Mouse (Mus musculus) CH12.LX (cell line): ENCODE measurements around the gene Cyp2c23. TPM values are rescaled to one million over a fixed set of nuclear protein-coding genes. Genes with fewer than 3 reads are reported as not detected.

Experiments used
- DNase-seq: peaks from one replicate; pipeline ENCODE4 v3.0.0-alpha.2; 2013; ENCODE audit errors: extremely low read depth
- H3K27ac ChIP-seq: 2 replicates; pipeline ENCODE4 v1.5.1; 2012; ENCODE audit warnings: low read depth, mild to moderate bottlenecking, control low read depth, moderate library complexity; ENCODE audit not compliant: insufficient read depth
- H3K27me3 ChIP-seq: replicated peaks from 2 replicates; pipeline ENCODE3; 2012; ENCODE audit warnings: inconsistent platforms
- H3K36me3 ChIP-seq, 2 experiments: replicated peaks in 1 of 2; 2 replicates each; pipeline versions ENCODE3 to v1.6.1; 2012; ENCODE audit warnings: inconsistent platforms in 1 of 2, low read length in 1 of 2, mild to moderate bottlenecking in 1 of 2, mixed read lengths in 1 of 2, moderate library complexity in 1 of 2; ENCODE audit not compliant: control insufficient read depth in 1 of 2, insufficient read depth in 1 of 2
- H3K4me1 ChIP-seq, 2 experiments: 2 replicates each; pipeline ENCODE4 v1.6.1; 2012; ENCODE audit warnings: inconsistent platforms in 1 of 2, moderate library complexity in 1 of 2; ENCODE audit not compliant: insufficient read depth in 2 of 2, control insufficient read depth in 1 of 2
- H3K4me2 ChIP-seq: 2 replicates; pipeline ENCODE4 v1.6.1; 2012; ENCODE audit warnings: low read depth, mild to moderate bottlenecking, control low read depth; ENCODE audit not compliant: poor library complexity, insufficient read depth, severe bottlenecking
- H3K4me3 ChIP-seq, 3 experiments: fragments of 150-350 bp in 1 of 3; sonication (generic) in 1 of 3; replicated peaks in 1 of 3; 2 replicates each; pipeline versions ENCODE3 to v1.5.1; 2011 to 2012; ENCODE audit warnings: low read depth in 2 of 3, low read length in 2 of 3, mild to moderate bottlenecking in 2 of 3, moderate library complexity in 2 of 3, control low read depth in 1 of 3, improper control_type of control experiment in 1 of 3, inconsistent platforms in 1 of 3, mixed read lengths in 1 of 3; ENCODE audit not compliant: poor library complexity in 1 of 3
- H3K79me2 ChIP-seq: replicated peaks from 2 replicates; pipeline ENCODE4 v1.6.1; 2012; ENCODE audit warnings: mild to moderate bottlenecking, moderate library complexity; ENCODE audit not compliant: control insufficient read depth, poor library complexity, insufficient read depth, severe bottlenecking; ENCODE audit errors: extremely low read depth
- H3K9ac ChIP-seq: 2 replicates; pipeline ENCODE4 v1.6.1; 2012; ENCODE audit warnings: low read depth, mild to moderate bottlenecking, control low read depth, moderate library complexity; ENCODE audit not compliant: insufficient read depth
- H3K9me3 ChIP-seq: replicated peaks from 2 replicates; pipeline ENCODE3; 2012; ENCODE audit warnings: low read length, inconsistent platforms, mixed read lengths
- BHLHE40 ChIP-seq: IDR thresholded peaks from 2 replicates; pipeline ENCODE4 v1.6.1; 2011; ENCODE audit warnings: mild to moderate bottlenecking, low read depth, low read length, improper control_type of control experiment
- CTCF ChIP-seq, 2 experiments: IDR thresholded peaks in 1 of 2; conservative IDR thresholded peaks in 1 of 2; 2 replicates each; pipeline ENCODE4 v1.5.1; 2011 to 2012; ENCODE audit warnings: low read depth in 2 of 2, low read length in 2 of 2, improper control_type of control experiment in 1 of 2, inconsistent platforms in 1 of 2, mild to moderate bottlenecking in 1 of 2, moderate library complexity in 1 of 2
- E2F4 ChIP-seq: IDR thresholded peaks from 2 replicates; pipeline ENCODE4 v1.6.1; 2011; ENCODE audit warnings: low read depth, low read length, improper control_type of control experiment; ENCODE audit not compliant: insufficient replicate concordance
- ELF1 ChIP-seq: IDR thresholded peaks from 2 replicates; pipeline ENCODE4 v1.6.1; 2014; ENCODE audit warnings: low read depth, mild to moderate bottlenecking, inconsistent platforms, low read length, improper control_type of control experiment
- ETS1 ChIP-seq: conservative IDR thresholded peaks from 2 replicates; pipeline ENCODE4 v1.6.1; 2012; ENCODE audit warnings: low read depth, mild to moderate bottlenecking, inconsistent platforms, low read length, improper control_type of control experiment, moderate library complexity
- GABPA ChIP-seq: IDR thresholded peaks from 2 replicates; pipeline ENCODE4 v1.6.1; 2012; ENCODE audit warnings: low read depth, low read length, improper control_type of control experiment, inconsistent platforms; ENCODE audit not compliant: insufficient replicate concordance
- HCFC1 ChIP-seq: IDR thresholded peaks from 2 replicates; pipeline ENCODE4 v1.6.1; 2012; ENCODE audit warnings: low read depth, mild to moderate bottlenecking, inconsistent platforms, low read length, improper control_type of control experiment
- JUN ChIP-seq: IDR thresholded peaks from 2 replicates; pipeline ENCODE4 v1.6.1; 2011; ENCODE audit warnings: low read depth, mild to moderate bottlenecking, low read length, improper control_type of control experiment, moderate library complexity; ENCODE audit not compliant: insufficient read depth
- JUND ChIP-seq: conservative IDR thresholded peaks from 2 replicates; pipeline ENCODE4 v1.6.1; 2011; ENCODE audit warnings: low read depth, low read length, improper control_type of control experiment
- KAT2A ChIP-seq: IDR thresholded peaks from 2 replicates; pipeline ENCODE4 v1.6.1; 2012; ENCODE audit warnings: low read length, improper control_type of control experiment, inconsistent platforms; ENCODE audit not compliant: insufficient replicate concordance
- MAZ ChIP-seq: IDR thresholded peaks from 2 replicates; pipeline ENCODE4 v1.6.1; 2012; ENCODE audit warnings: low read depth, mild to moderate bottlenecking, inconsistent platforms, low read length, improper control_type of control experiment, moderate library complexity
- MEF2A ChIP-seq: IDR thresholded peaks from 2 replicates; pipeline ENCODE4 v1.6.1; 2014; ENCODE audit warnings: low read depth, mild to moderate bottlenecking, inconsistent platforms, low read length, improper control_type of control experiment, borderline replicate concordance
- PAX5 ChIP-seq: IDR thresholded peaks from 2 replicates; pipeline ENCODE4 v1.6.1; 2012; ENCODE audit warnings: low read length, inconsistent platforms, mixed read lengths
- POLR2AphosphoS2 ChIP-seq: IDR thresholded peaks from 2 replicates; pipeline ENCODE4 v1.6.1; 2011; ENCODE audit warnings: low read depth, low read length, improper control_type of control experiment
- RAD21 ChIP-seq: IDR thresholded peaks from 2 replicates; pipeline ENCODE4 v1.6.1; 2011; ENCODE audit warnings: low read depth, mild to moderate bottlenecking, low read length, improper control_type of control experiment, moderate library complexity
- SMC3 ChIP-seq: IDR thresholded peaks from 2 replicates; pipeline ENCODE4 v1.6.1; 2011; ENCODE audit warnings: low read depth, low read length, improper control_type of control experiment
- USF1 ChIP-seq: IDR thresholded peaks from 2 replicates; pipeline ENCODE4 v1.6.1; 2014; ENCODE audit warnings: low read depth, mild to moderate bottlenecking, inconsistent platforms, low read length, improper control_type of control experiment
- ZC3H11A ChIP-seq: IDR thresholded peaks from 2 replicates; pipeline ENCODE4 v1.6.1; 2012; ENCODE audit warnings: low read depth, mild to moderate bottlenecking, inconsistent platforms, low read length, improper control_type of control experiment
- dilution Hi-C: fragments of 300-500 bp; cut with MboI; formaldehyde crosslinking; loops from 2 replicates; pipeline ENCODE4 v1.14.3; 2020; ENCODE audit warnings: low sequenced_read_pairs; ENCODE audit not compliant: extremely low pct_unique_long_range_greater_than_20kb, extremely low pct_ligation_motif_present
- in situ Hi-C: fragments of 300-500 bp; cut with MboI; formaldehyde crosslinking; loops from 3 replicates; pipeline ENCODE4 v1.14.3; 2019; ENCODE audit warnings: low sequenced_read_pairs, low pct_ligation_motif_present, low pct_unique_long_range_greater_than_20kb, mixed read lengths
- polyA plus RNA-seq: library from polyadenylated mRNA; unstranded; fragments of >175 nt; gene quantifications from 2 replicates; pipeline ENCODE4 v1.2.1, GENCODE M21; 2012; ENCODE audit warnings: low read depth; ENCODE audit not compliant: insufficient read length
- total RNA-seq, 2 experiments: library from RNA; depleted of rRNA; stranded (reverse); fragments of 300-350 nt in 1 of 2; fragments of >200 nt in 1 of 2; gene quantifications; 2 replicates each; pipeline ENCODE4 v1.2.3; 2012 to 2014

Cyp2c23 gene
- total and polyA plus RNA-seq, 3 experiments = 0.11 to 0.13 TPM; not detected in 1

DNA sequence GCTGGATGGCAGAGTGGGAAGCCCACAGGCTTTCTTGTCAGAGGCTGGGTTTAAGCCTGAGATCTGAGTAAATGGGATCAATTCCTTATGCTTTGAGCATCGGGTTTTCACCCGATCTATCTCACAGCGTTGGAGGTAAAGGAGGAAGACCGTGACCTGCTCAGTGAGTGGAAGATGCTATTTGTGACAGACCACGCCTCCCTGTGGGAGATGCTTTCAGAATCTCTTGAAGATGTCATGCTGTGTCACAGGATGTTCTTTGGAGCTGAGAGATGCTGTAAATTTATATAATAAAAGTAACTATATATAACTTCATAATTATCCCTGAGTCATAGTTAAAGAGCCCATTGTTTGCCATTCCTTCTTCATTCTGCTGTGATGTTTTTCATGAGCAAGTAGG is 28.3 kb downstream of the Cyp2c23 start:
- Histone ChIP-seq H3K9me3 (no peaks in the 10 kb centered on the region), H3K27ac (no peak overlapping the region), H3K27me3 (no peaks in the 10 kb centered on the region), H3K4me1 (peaks cover 0 to 26% of the 10 kb centered on the region in 2 experiments; a peak in 2 of 4 replicates), H3K36me3 (no peaks in the 10 kb centered on the region), H3K9ac (no peak overlapping the region), H3K4me2 (no peak overlapping the region; the same call in 1 of the 2 replicates), H3K4me3 (no peak overlapping the region), H3K79me2 (no peaks in the 10 kb centered on the region)
- dilution Hi-C loops = no loop called here
- TF ChIP-seq HCFC1 = no peak
- TF ChIP-seq POLR2AphosphoS2 = no peak
- TF ChIP-seq PAX5 = no peak
- TF ChIP-seq MEF2A = no peak
- no peak for TF ChIP-seq JUND
- no peak for TF ChIP-seq BHLHE40
- TF ChIP-seq KAT2A = no peak
- TF ChIP-seq GABPA = no peak
- no peak for TF ChIP-seq ZC3H11A
- TF ChIP-seq MAZ = no peak
- no peak for TF ChIP-seq E2F4
- TF ChIP-seq CTCF (conservative IDR thresholded peaks at IDR 0.05 in 1 of 2, IDR thresholded peaks at IDR 0.05 in 1 of 2; ENCODE audit: low read depth in 2 of 2, low read length in 2 of 2) = no peak
- no peak for TF ChIP-seq ELF1
- TF ChIP-seq JUN = no peak
- in situ Hi-C loops = no loop called here
- no peak for DNase-seq

DNA sequence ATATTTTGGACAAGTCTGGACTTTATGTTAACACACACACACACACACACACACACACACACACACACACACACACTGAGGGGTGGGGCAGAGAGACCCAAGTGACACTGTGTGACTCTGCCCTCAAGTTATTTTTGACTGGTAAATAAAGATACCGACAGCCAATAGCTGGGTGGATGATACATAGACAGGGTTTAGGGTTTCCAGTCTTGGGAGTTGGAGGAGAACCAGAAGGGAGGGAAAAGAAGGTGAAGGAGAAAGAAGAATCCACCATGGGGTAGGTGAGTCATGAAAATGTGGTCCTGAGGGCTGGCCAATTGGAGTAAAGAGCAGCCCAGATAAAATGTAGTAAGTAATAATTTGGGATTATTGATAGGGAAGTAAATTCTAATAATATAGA is 28.9 kb downstream of the Cyp2c23 start:
- dilution Hi-C loops (no loop called here), in situ Hi-C loops (no loop called here)
- Histone ChIP-seq H3K27ac (no peak overlapping the region), H3K4me2 (no peak overlapping the region), H3K9me3 (no peaks in the 10 kb centered on the region), H3K9ac (no peak overlapping the region), H3K36me3 (no peaks in the 10 kb centered on the region), H3K27me3 (no peaks in the 10 kb centered on the region), H3K4me3 (no peak overlapping the region), H3K79me2 (no peaks in the 10 kb centered on the region), H3K4me1 (peaks cover 0 to 19% of the 10 kb centered on the region in 2 experiments; a peak in 2 of 4 replicates)
- TF ChIP-seq USF1 (no peak), JUND (no peak), POLR2AphosphoS2 (no peak), SMC3 (no peak), JUN (no peak), ETS1 (no peak), CTCF (conservative IDR thresholded peaks at IDR 0.05 in 1 of 2, IDR thresholded peaks at IDR 0.05 in 1 of 2; ENCODE audit: low read depth in 2 of 2, low read length in 2 of 2) (no peak), RAD21 (no peak), HCFC1 (no peak), BHLHE40 (no peak)
- DNase-seq = no peak
